Mouse (Mus musculus) megakaryocyte, embryonic 14.5 days (primary cell): ENCODE results near the gene Tubgcp2.

Experiments
- FLI1 ChIP-seq: IDR thresholded peaks from 2 replicates; pipeline ENCODE4 v1.6.1; 2012; ENCODE audit warnings: low read length, inconsistent platforms, mixed read lengths
- GATA1 ChIP-seq: IDR thresholded peaks from 3 replicates; pipeline ENCODE4 v1.6.1; 2012; ENCODE audit warnings: mixed read lengths, low read length, inconsistent platforms, borderline replicate concordance

- TF ChIP-seq GATA1 (no peak), FLI1 (no peak)
Measured at GRCm38 (mm10) chr7:139957437-139957836, 79.0 kb downstream of the Tubgcp2 start.
